Mouse (Mus musculus) CH12.LX (cell line): ENCODE measurements at regions not wholly inside any gene's neighbourhood (a gene's known extent, or its start where the extent isn't known, plus 50 kb on each side); places are given as distances from the start of the nearest gene placed in this dataset.

Experiments used
- DNase-seq: peaks from one replicate; pipeline ENCODE4 v3.0.0-alpha.2; 2013; ENCODE audit errors: extremely low read depth
- H3K27ac ChIP-seq: 2 replicates; pipeline ENCODE4 v1.5.1; 2012; ENCODE audit warnings: low read depth, mild to moderate bottlenecking, control low read depth, moderate library complexity; ENCODE audit not compliant: insufficient read depth
- H3K27me3 ChIP-seq: replicated peaks from 2 replicates; pipeline ENCODE3; 2012; ENCODE audit warnings: inconsistent platforms
- H3K36me3 ChIP-seq, 2 experiments: replicated peaks in 1 of 2; 2 replicates each; pipeline versions ENCODE3 to v1.6.1; 2012; ENCODE audit warnings: inconsistent platforms in 1 of 2, low read length in 1 of 2, mild to moderate bottlenecking in 1 of 2, mixed read lengths in 1 of 2, moderate library complexity in 1 of 2; ENCODE audit not compliant: control insufficient read depth in 1 of 2, insufficient read depth in 1 of 2
- H3K4me1 ChIP-seq, 2 experiments: 2 replicates each; pipeline ENCODE4 v1.6.1; 2012; ENCODE audit warnings: inconsistent platforms in 1 of 2, moderate library complexity in 1 of 2; ENCODE audit not compliant: insufficient read depth in 2 of 2, control insufficient read depth in 1 of 2
- H3K4me2 ChIP-seq: 2 replicates; pipeline ENCODE4 v1.6.1; 2012; ENCODE audit warnings: low read depth, mild to moderate bottlenecking, control low read depth; ENCODE audit not compliant: poor library complexity, insufficient read depth, severe bottlenecking
- H3K4me3 ChIP-seq, 3 experiments: fragments of 150-350 bp in 1 of 3; sonication (generic) in 1 of 3; replicated peaks in 1 of 3; 2 replicates each; pipeline versions ENCODE3 to v1.5.1; 2011 to 2012; ENCODE audit warnings: low read depth in 2 of 3, low read length in 2 of 3, mild to moderate bottlenecking in 2 of 3, moderate library complexity in 2 of 3, control low read depth in 1 of 3, improper control_type of control experiment in 1 of 3, inconsistent platforms in 1 of 3, mixed read lengths in 1 of 3; ENCODE audit not compliant: poor library complexity in 1 of 3
- H3K79me2 ChIP-seq: replicated peaks from 2 replicates; pipeline ENCODE4 v1.6.1; 2012; ENCODE audit warnings: mild to moderate bottlenecking, moderate library complexity; ENCODE audit not compliant: control insufficient read depth, poor library complexity, insufficient read depth, severe bottlenecking; ENCODE audit errors: extremely low read depth
- H3K9ac ChIP-seq: 2 replicates; pipeline ENCODE4 v1.6.1; 2012; ENCODE audit warnings: low read depth, mild to moderate bottlenecking, control low read depth, moderate library complexity; ENCODE audit not compliant: insufficient read depth
- H3K9me3 ChIP-seq: replicated peaks from 2 replicates; pipeline ENCODE3; 2012; ENCODE audit warnings: low read length, inconsistent platforms, mixed read lengths
- BHLHE40 ChIP-seq: IDR thresholded peaks from 2 replicates; pipeline ENCODE4 v1.6.1; 2011; ENCODE audit warnings: mild to moderate bottlenecking, low read depth, low read length, improper control_type of control experiment
- CHD1 ChIP-seq: IDR thresholded peaks from 2 replicates; pipeline ENCODE4 v1.6.1; 2012; ENCODE audit warnings: low read depth, low read length, improper control_type of control experiment, inconsistent platforms
- CHD2 ChIP-seq: IDR thresholded peaks from 2 replicates; pipeline ENCODE4 v1.6.1; 2011; ENCODE audit warnings: low read length, improper control_type of control experiment
- CTCF ChIP-seq, 2 experiments: IDR thresholded peaks in 1 of 2; conservative IDR thresholded peaks in 1 of 2; 2 replicates each; pipeline ENCODE4 v1.5.1; 2011 to 2012; ENCODE audit warnings: low read depth in 2 of 2, low read length in 2 of 2, improper control_type of control experiment in 1 of 2, inconsistent platforms in 1 of 2, mild to moderate bottlenecking in 1 of 2, moderate library complexity in 1 of 2
- E2F4 ChIP-seq: IDR thresholded peaks from 2 replicates; pipeline ENCODE4 v1.6.1; 2011; ENCODE audit warnings: low read depth, low read length, improper control_type of control experiment; ENCODE audit not compliant: insufficient replicate concordance
- ELF1 ChIP-seq: IDR thresholded peaks from 2 replicates; pipeline ENCODE4 v1.6.1; 2014; ENCODE audit warnings: low read depth, mild to moderate bottlenecking, inconsistent platforms, low read length, improper control_type of control experiment
- EP300 ChIP-seq: IDR thresholded peaks from 2 replicates; pipeline ENCODE4 v1.6.1; 2011; ENCODE audit warnings: low read length, improper control_type of control experiment
- HCFC1 ChIP-seq: IDR thresholded peaks from 2 replicates; pipeline ENCODE4 v1.6.1; 2012; ENCODE audit warnings: low read depth, mild to moderate bottlenecking, inconsistent platforms, low read length, improper control_type of control experiment
- IRF4 ChIP-seq: IDR thresholded peaks from 2 replicates; pipeline ENCODE4 v1.6.1; 2014; ENCODE audit warnings: low read depth, mild to moderate bottlenecking, inconsistent platforms, low read length, improper control_type of control experiment
- MAFK ChIP-seq: IDR thresholded peaks from 2 replicates; pipeline ENCODE4 v1.6.1; 2011; ENCODE audit warnings: low read length, improper control_type of control experiment; ENCODE audit not compliant: insufficient replicate concordance
- MAX ChIP-seq: IDR thresholded peaks from 2 replicates; pipeline ENCODE4 v1.6.1; 2011; ENCODE audit warnings: low read length, improper control_type of control experiment
- MEF2A ChIP-seq: IDR thresholded peaks from 2 replicates; pipeline ENCODE4 v1.6.1; 2014; ENCODE audit warnings: low read depth, mild to moderate bottlenecking, inconsistent platforms, low read length, improper control_type of control experiment, borderline replicate concordance
- MXI1 ChIP-seq: IDR thresholded peaks from 2 replicates; pipeline ENCODE4 v1.6.1; 2011; ENCODE audit warnings: mild to moderate bottlenecking, low read depth, low read length, improper control_type of control experiment
- MYC ChIP-seq: IDR thresholded peaks from 2 replicates; pipeline ENCODE4 v1.6.1; 2011; ENCODE audit warnings: low read depth, mild to moderate bottlenecking, improper control_type of control experiment, low read length
- PAX5 ChIP-seq: IDR thresholded peaks from 2 replicates; pipeline ENCODE4 v1.6.1; 2012; ENCODE audit warnings: low read length, inconsistent platforms, mixed read lengths
- POLR2A ChIP-seq: IDR thresholded peaks from 2 replicates; pipeline ENCODE4 v1.6.1; 2011; ENCODE audit warnings: low read depth, mild to moderate bottlenecking, improper control_type of control experiment, low read length
- RAD21 ChIP-seq: IDR thresholded peaks from 2 replicates; pipeline ENCODE4 v1.6.1; 2011; ENCODE audit warnings: low read depth, mild to moderate bottlenecking, low read length, improper control_type of control experiment, moderate library complexity
- TBP ChIP-seq: conservative IDR thresholded peaks from 2 replicates; pipeline ENCODE4 v1.6.1; 2011; ENCODE audit warnings: low read depth, low read length, improper control_type of control experiment
- UBTF ChIP-seq: IDR thresholded peaks from 2 replicates; pipeline ENCODE4 v1.6.1; 2012; ENCODE audit warnings: low read depth, mild to moderate bottlenecking, inconsistent platforms, low read length, improper control_type of control experiment, moderate library complexity
- USF1 ChIP-seq: IDR thresholded peaks from 2 replicates; pipeline ENCODE4 v1.6.1; 2014; ENCODE audit warnings: low read depth, mild to moderate bottlenecking, inconsistent platforms, low read length, improper control_type of control experiment
- USF2 ChIP-seq: conservative IDR thresholded peaks from 2 replicates; pipeline ENCODE4 v1.6.1; 2011; ENCODE audit warnings: low read depth, low read length, improper control_type of control experiment
- ZC3H11A ChIP-seq: IDR thresholded peaks from 2 replicates; pipeline ENCODE4 v1.6.1; 2012; ENCODE audit warnings: low read depth, mild to moderate bottlenecking, inconsistent platforms, low read length, improper control_type of control experiment
- ZMIZ1 ChIP-seq: IDR thresholded peaks from 2 replicates; pipeline ENCODE4 v1.6.1; 2012; ENCODE audit warnings: low read depth, mild to moderate bottlenecking, inconsistent platforms, low read length, improper control_type of control experiment
- ZNF384 ChIP-seq: IDR thresholded peaks from 2 replicates; pipeline ENCODE4 v1.6.1; 2012; ENCODE audit warnings: low read depth, low read length, improper control_type of control experiment, inconsistent platforms
- dilution Hi-C: fragments of 300-500 bp; cut with MboI; formaldehyde crosslinking; loops from 2 replicates; pipeline ENCODE4 v1.14.3; 2020; ENCODE audit warnings: low sequenced_read_pairs; ENCODE audit not compliant: extremely low pct_unique_long_range_greater_than_20kb, extremely low pct_ligation_motif_present
- in situ Hi-C: fragments of 300-500 bp; cut with MboI; formaldehyde crosslinking; loops from 3 replicates; pipeline ENCODE4 v1.14.3; 2019; ENCODE audit warnings: low sequenced_read_pairs, low pct_ligation_motif_present, low pct_unique_long_range_greater_than_20kb, mixed read lengths

DNA sequence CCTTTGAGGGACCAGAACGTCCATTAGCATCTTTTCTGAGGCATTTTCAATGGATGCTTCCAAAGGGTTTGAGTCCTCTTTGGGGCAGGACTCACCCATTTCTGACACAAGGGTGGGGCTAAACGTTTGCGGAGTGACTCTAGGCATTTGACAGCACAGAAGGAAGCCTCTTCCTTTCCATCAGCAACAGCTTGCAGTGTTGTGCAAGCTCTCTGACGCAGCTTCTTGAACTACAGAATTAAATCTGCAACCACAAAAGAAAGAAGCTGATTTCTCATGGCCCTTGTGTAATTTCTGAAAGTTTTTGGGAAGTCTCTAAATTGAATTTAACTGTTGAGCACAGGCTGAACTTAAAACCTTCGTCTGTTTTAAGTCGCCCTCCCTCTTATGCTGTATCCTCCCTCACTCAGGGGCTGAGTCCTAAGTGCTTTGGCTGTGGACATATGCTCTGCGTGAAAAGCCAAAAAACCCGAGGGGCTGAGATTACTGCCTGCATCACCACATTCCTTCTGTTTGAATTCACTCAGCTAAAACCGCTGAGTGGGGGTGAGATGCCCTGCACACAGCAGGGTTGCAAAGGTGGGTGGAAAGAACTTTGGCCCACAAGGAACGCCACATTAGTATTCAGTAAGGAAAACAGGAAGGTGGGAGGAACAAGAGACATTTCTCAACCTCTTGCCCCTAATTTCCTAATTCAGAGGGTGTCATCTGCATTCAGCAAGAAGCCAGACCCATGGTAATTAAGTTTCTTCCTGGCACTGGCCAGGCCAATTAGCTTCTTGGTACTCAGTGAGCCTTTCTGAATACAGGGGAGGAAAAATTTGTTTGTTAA is 227.4 kb downstream of the Fzd1 start:
- no peaks in the 10 kb centered on the region for H3K4me1 ChIP-seq
- H3K27ac ChIP-seq = no peak overlapping the region
- TF ChIP-seq POLR2A (no peak), MXI1 (no peak), MEF2A (no peak), CHD2 (no peak), EP300 (no peak), PAX5 (no peak), ELF1 (no peak), ZNF384 (no peak), USF2 (no peak), ZC3H11A (no peak), IRF4 (no peak), MAX (no peak), USF1 (no peak), E2F4 (no peak), BHLHE40 (no peak), MYC (no peak), CTCF (conservative IDR thresholded peaks at IDR 0.05 in 1 of 2, IDR thresholded peaks at IDR 0.05 in 1 of 2; ENCODE audit: low read depth in 2 of 2, low read length in 2 of 2) (no peak), RAD21 (no peak), UBTF (no peak)
- no peaks in the 10 kb centered on the region for H3K9me3 ChIP-seq
- no peak overlapping the region for H3K9ac ChIP-seq
- in situ Hi-C loops (no loop called here), dilution Hi-C loops (no loop called here)
- no peak for DNase-seq
- H3K4me3 ChIP-seq = no peak overlapping the region
- no peaks in the 10 kb centered on the region for H3K36me3 ChIP-seq
- H3K4me2 ChIP-seq = no peak overlapping the region
- H3K79me2 ChIP-seq = no peaks in the 10 kb centered on the region
- no peaks in the 10 kb centered on the region for H3K27me3 ChIP-seq

DNA sequence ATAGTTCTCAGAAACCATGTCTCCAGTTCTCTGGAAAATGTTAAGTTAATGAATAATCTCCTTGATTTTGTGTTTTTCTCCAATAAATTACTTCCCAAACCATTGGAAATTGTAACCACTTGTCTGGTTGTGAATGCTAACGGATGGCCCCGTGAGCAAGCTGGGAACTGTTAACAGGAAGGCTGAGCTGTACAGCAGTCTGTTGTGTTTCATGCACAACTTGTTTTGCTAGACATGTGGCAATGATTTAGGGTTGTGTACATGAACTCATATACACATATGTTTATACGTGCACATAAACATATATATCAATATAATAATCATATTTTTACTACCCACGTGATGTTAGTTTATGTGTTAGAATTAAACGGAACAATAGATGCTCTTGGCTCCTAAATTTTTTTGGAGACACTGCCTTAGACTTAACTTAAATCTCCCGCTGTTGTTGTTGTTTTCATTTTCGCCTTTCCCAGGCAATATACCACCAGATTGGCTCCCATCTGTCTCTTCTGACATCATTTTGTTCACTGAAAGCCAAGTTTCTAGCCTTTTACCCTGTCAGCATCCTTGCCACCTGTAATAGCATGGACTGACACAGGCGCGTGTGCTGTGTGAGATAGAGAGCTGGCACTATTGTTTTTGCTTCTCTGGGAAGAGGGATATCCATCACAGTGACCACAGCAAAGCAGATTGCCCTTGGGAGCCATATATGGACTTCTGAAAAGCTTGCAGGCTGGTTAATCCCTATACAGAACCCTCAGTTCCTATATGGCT is 231.6 kb downstream of the Fzd1 start:
- TF ChIP-seq HCFC1 (no peak), TBP (no peak), MYC (no peak), CHD1 (no peak), PAX5 (no peak), MAFK (no peak), ZMIZ1 (no peak), USF2 (no peak), E2F4 (no peak)
- in situ Hi-C loops (no loop called here), dilution Hi-C loops (no loop called here)
- Histone ChIP-seq H3K36me3 (no peaks in the 10 kb centered on the region), H3K79me2 (no peaks in the 10 kb centered on the region), H3K4me3 (no peak overlapping the region), H3K27me3 (no peaks in the 10 kb centered on the region), H3K27ac (no peak overlapping the region), H3K4me2 (no peak overlapping the region), H3K9me3 (no peaks in the 10 kb centered on the region), H3K9ac (no peak overlapping the region), H3K4me1 (no peaks in the 10 kb centered on the region)
- no peak for DNase-seq
